Mouse (Mus musculus) neural tube, embryonic 14.5 days (tissue): ENCODE data around the gene Defa21. TPM values are rescaled to one million over a fixed set of nuclear protein-coding genes. Genes with fewer than 3 reads are reported as not detected.
"Not testable (repeated sequence)": the region's sequence is repeated elsewhere in the genome, so short reads cannot be mapped to it uniquely, and the experiment has no call there.

Experiments used
- ATAC-seq: fragments of 200-750 bp; cut with Nextera tagmentation; 2 replicates; pipeline ENCODE4 v1.8.0; 2017; ENCODE audit warnings: low read depth, mild to moderate bottlenecking, moderate TSS enrichment, moderate library complexity
- H3K27ac ChIP-seq: fragments of 300-500 bp; sonication (generic); 2 replicates; pipeline ENCODE4 v1.5.1; 2014; ENCODE audit warnings: low read depth, mild to moderate bottlenecking, control low read depth, low read length, moderate library complexity, mixed read lengths
- H3K27me3 ChIP-seq: fragments of 300-500 bp; sonication (generic); 2 replicates; pipeline ENCODE4 v1.6.1; 2014; ENCODE audit warnings: low read length; ENCODE audit not compliant: control insufficient read depth, insufficient read depth
- H3K36me3 ChIP-seq: fragments of 300-500 bp; sonication (generic); 2 replicates; pipeline ENCODE4 v1.6.1; 2014; ENCODE audit warnings: low read length, mixed read lengths; ENCODE audit not compliant: control insufficient read depth, insufficient read depth
- H3K4me1 ChIP-seq: fragments of 300-500 bp; sonication (generic); 2 replicates; pipeline ENCODE4 v1.6.1; 2014; ENCODE audit warnings: low read length; ENCODE audit not compliant: control insufficient read depth, insufficient read depth
- H3K4me2 ChIP-seq: fragments of 300-500 bp; sonication (generic); 2 replicates; pipeline ENCODE4 v1.6.1; 2014; ENCODE audit warnings: mild to moderate bottlenecking, low read depth, low read length, control low read depth
- H3K4me3 ChIP-seq: fragments of 300-500 bp; sonication (generic); 2 replicates; pipeline ENCODE4 v1.5.1; 2014; ENCODE audit warnings: low read depth, low read length, control low read depth, mixed read lengths
- H3K9ac ChIP-seq: fragments of 300-500 bp; sonication (generic); replicated peaks from 2 replicates; pipeline ENCODE4 v1.6.1; 2014; ENCODE audit warnings: low read depth, mild to moderate bottlenecking, control low read depth, low read length, mixed read lengths
- H3K9me3 ChIP-seq: fragments of 300-500 bp; sonication (generic); 2 replicates; pipeline ENCODE4 v1.6.1; 2016; ENCODE audit warnings: low read length; ENCODE audit not compliant: control insufficient read depth
- whole genome bisulfite sequencing: fragments of 180-500 bp; shearing (Covaris S2); extraction: QIAGEN DNeasy Blood & Tissue Kit; methylation state at CpG from one replicate; pipeline ENCODE4 v1.1.7; 2014; 5-methylcytosine and 5-hydroxymethylcytosine counted together
- polyA plus RNA-seq: library from polyadenylated mRNA; unstranded; fragments of >200 nt; fragmentation: Nextera tagmentation; extraction: Ambion mirVana; gene quantifications from 2 replicates; pipeline ENCODE4 v1.2.1, GENCODE M21; 2014

Gene Defa21
- not detected in 2 replicates for polyA plus RNA-seq

GRCm38 (mm10) chr8:21025245-21025644, at the start of gene Defa21:
Defa21 (plus strand) TSS chr8:21025545.
- H3K4me1 ChIP-seq, H3K9me3 ChIP-seq, H3K4me3 ChIP-seq, H3K27ac ChIP-seq, H3K4me2 ChIP-seq, H3K36me3 ChIP-seq, H3K9ac ChIP-seq, ATAC-seq, H3K27me3 ChIP-seq: not testable (repeated sequence)
- no CpG with 5 or more reads among the region's 1 CpGs for WGBS

GRCm38 (mm10) chr8:20979846-20980245, 45.5 kb upstream of the Defa21 start:
- Histone ChIP-seq H3K4me1 (no peaks in the 10 kb centered on the region), H3K9me3 (no peaks in the 10 kb centered on the region), H3K36me3 (no peaks in the 10 kb centered on the region), H3K27ac (no peak overlapping the region), H3K9ac (no peak overlapping the region), H3K27me3 (no peaks in the 10 kb centered on the region), H3K4me2 (no peak overlapping the region), H3K4me3 (no peak overlapping the region)
- no peak for ATAC-seq
- WGBS, result 62% methylated on average over 1 of the region's 1 CpGs

GRCm38 (mm10) chr8:20994042-20994441, 31.3 kb upstream of the Defa21 start:
- H3K4me2 ChIP-seq, H3K9ac ChIP-seq, H3K9me3 ChIP-seq, H3K4me3 ChIP-seq, H3K27ac ChIP-seq, H3K27me3 ChIP-seq, ATAC-seq, H3K4me1 ChIP-seq, H3K36me3 ChIP-seq: not testable (repeated sequence)

GRCm38 (mm10) chr8:20996776-20997175, 28.6 kb upstream of the Defa21 start:
- no peak overlapping the region for H3K9ac ChIP-seq
- ATAC-seq, result no peak
- WGBS, result 93% methylated on average over 2 of the region's 2 CpGs

GRCm38 (mm10) chr8:20997291-20997690, 28.1 kb upstream of the Defa21 start:
- Histone ChIP-seq H3K36me3 (no peaks in the 10 kb centered on the region), H3K9ac (no peak overlapping the region), H3K4me1 (no peaks in the 10 kb centered on the region), H3K4me2 (no peak overlapping the region), H3K27ac (no peak overlapping the region), H3K27me3 (no peaks in the 10 kb centered on the region), H3K9me3 (peaks cover 3% of the 10 kb centered on the region; the same call in 1 of the 2 replicates), H3K4me3 (no peak overlapping the region)
- ATAC-seq, result no peak

More at GRCm38 (mm10) chr8:20996776-20997175, 28.6 kb upstream of the Defa21 start:
- Histone ChIP-seq H3K36me3 (no peaks in the 10 kb centered on the region), H3K4me1 (no peaks in the 10 kb centered on the region), H3K4me2 (no peak overlapping the region), H3K27ac (no peak overlapping the region), H3K9me3 (peaks cover 3% of the 10 kb centered on the region; the same call in 1 of the 2 replicates), H3K27me3 (no peaks in the 10 kb centered on the region), H3K4me3 (no peak overlapping the region)

GRCm38 (mm10) chr8:21001171-21001570, 24.2 kb upstream of the Defa21 start:
- 57% methylated on average over 8 of the region's 8 CpGs for WGBS
- no peak overlapping the region for H3K27ac ChIP-seq

GRCm38 (mm10) chr8:21006801-21007200, 18.5 kb upstream of the Defa21 start:
- Histone ChIP-seq H3K36me3 (no peaks in the 10 kb centered on the region), H3K9ac (no peak overlapping the region), H3K9me3 (0 out of 2 replicates have a peak, but pooled peaks cover 4% of the 10 kb centered on the region), H3K27me3 (no peaks in the 10 kb centered on the region), H3K4me2 (no peak overlapping the region), H3K4me3 (no peak overlapping the region), H3K27ac (no peak overlapping the region), H3K4me1 (no peaks in the 10 kb centered on the region)
- no peak for ATAC-seq
- 44% methylated on average over 1 of the region's 1 CpGs for WGBS

More at GRCm38 (mm10) chr8:21001171-21001570, 24.2 kb upstream of the Defa21 start:
- H3K36me3 ChIP-seq, result no peaks in the 10 kb centered on the region
- no peak overlapping the region for H3K4me3 ChIP-seq
- H3K9ac ChIP-seq, result no peak overlapping the region
- ATAC-seq, result no peak
- H3K27me3 ChIP-seq, result no peaks in the 10 kb centered on the region
- no peak overlapping the region for H3K4me2 ChIP-seq
- H3K4me1 ChIP-seq, result no peaks in the 10 kb centered on the region
- peaks cover 3% of the 10 kb centered on the region; the same call in 1 of the 2 replicates for H3K9me3 ChIP-seq

- not testable (repeated sequence) for H3K27me3 ChIP-seq, H3K4me2 ChIP-seq, H3K4me3 ChIP-seq, H3K36me3 ChIP-seq, H3K9me3 ChIP-seq, ATAC-seq, H3K27ac ChIP-seq, H3K9ac ChIP-seq, H3K4me1 ChIP-seq
- WGBS, result 49% methylated on average over 6 of the region's 6 CpGs
These were observed 16.8 kb upstream of the Defa21 start for GRCm38 (mm10) chr8:21008578-21008977.

- H3K4me2 ChIP-seq, H3K36me3 ChIP-seq, H3K4me1 ChIP-seq, H3K9ac ChIP-seq, H3K9me3 ChIP-seq, H3K27me3 ChIP-seq, ATAC-seq, H3K4me3 ChIP-seq, H3K27ac ChIP-seq: not testable (repeated sequence)
- 68% methylated on average over 1 of the region's 1 CpGs for WGBS
These were observed 14.8 kb upstream of the Defa21 start for GRCm38 (mm10) chr8:21010548-21010947.
